Mouse (Mus musculus): ENCODE measurements around the gene Il17re. TPM values are rescaled to one million over a fixed set of nuclear protein-coding genes. Genes with fewer than 3 reads are reported as not detected.

Il17re gene
- polyA plus RNA-seq, 1 experiment from 2014 or later = 1.8 TPM

GRCm38 (mm10) chr6:113507130-113507529 lies 48.8 kb downstream of the Il17re start:
- Histone ChIP-seq H3K27me3 (ENCODE audit: control insufficient read depth, insufficient read depth, low read length) (peaks cover 2% of the 10 kb centered on the region; the same call in 1 of the 2 replicates), H3K36me3 (ENCODE audit: control insufficient read depth, insufficient read depth) (no peaks in the 10 kb centered on the region), H3K9me3 (replicated peaks; ENCODE audit: control insufficient read depth, low read length) (0 out of 2 replicates have a peak, but pooled peaks cover 6% of the 10 kb centered on the region), H3K4me3 (ENCODE audit: low read length) (no peak overlapping the region), H3K9ac (ENCODE audit: low read length) (no peak overlapping the region), H3K4me1 (ENCODE audit: control insufficient read depth, insufficient read depth, low read length) (peaks cover 6% of the 10 kb centered on the region; the same call in 1 of the 2 replicates), H3K4me2 (ENCODE audit: low read depth, low read length) (no peak overlapping the region), H3K27ac (ENCODE audit: low read length) (no peak overlapping the region)
- no peak for ATAC-seq (replicated peaks; ENCODE audit: extremely low read depth, insufficient read depth, low FRiP score)

- Histone ChIP-seq H3K27me3 (ENCODE audit: control insufficient read depth, insufficient read depth, low read length) (no peaks in the 10 kb centered on the region), H3K9me3 (replicated peaks; ENCODE audit: control insufficient read depth, low read length) (0 out of 2 replicates have a peak, but pooled peaks cover 3% of the 10 kb centered on the region), H3K36me3 (ENCODE audit: control insufficient read depth, insufficient read depth) (peaks cover 2% of the 10 kb centered on the region), H3K4me2 (ENCODE audit: low read depth, low read length) (no peak overlapping the region), H3K9ac (ENCODE audit: low read length) (no peak overlapping the region), H3K4me3 (ENCODE audit: low read length) (no peak overlapping the region), H3K27ac (ENCODE audit: low read length) (no peak overlapping the region), H3K4me1 (ENCODE audit: control insufficient read depth, insufficient read depth, low read length) (peaks cover 6% of the 10 kb centered on the region; the same call in 1 of the 2 replicates)
- 40% methylated on average over 7 of the region's 7 CpGs for WGBS
- peak; percentile 32; the same call in 1 of the 2 replicates for ATAC-seq (replicated peaks; ENCODE audit: extremely low read depth, insufficient read depth, low FRiP score)
Measured at GRCm38 (mm10) chr6:113508272-113508946, 50.1 kb downstream of the Il17re start.

GRCm38 (mm10) chr6:113508947-113509280 lies 50.6 kb downstream of the Il17re start:
- Histone ChIP-seq H3K4me3 (ENCODE audit: low read length) (no peak overlapping the region), H3K9me3 (replicated peaks; ENCODE audit: control insufficient read depth, low read length) (0 out of 2 replicates have a peak, but pooled peaks cover 3% of the 10 kb centered on the region), H3K4me2 (ENCODE audit: low read depth, low read length) (no peak overlapping the region), H3K27ac (ENCODE audit: low read length) (no peak overlapping the region), H3K9ac (ENCODE audit: low read length) (no peak overlapping the region), H3K36me3 (ENCODE audit: control insufficient read depth, insufficient read depth) (peaks cover 7% of the 10 kb centered on the region), H3K4me1 (ENCODE audit: control insufficient read depth, insufficient read depth, low read length) (peaks cover 6% of the 10 kb centered on the region; the same call in 1 of the 2 replicates), H3K27me3 (ENCODE audit: control insufficient read depth, insufficient read depth, low read length) (no peaks in the 10 kb centered on the region)
- WGBS = 68% methylated on average over 5 of the region's 5 CpGs
- ATAC-seq (replicated peaks; ENCODE audit: extremely low read depth, insufficient read depth, low FRiP score) = no peak

GRCm38 (mm10) chr6:113513944-113514343 lies 55.7 kb downstream of the Il17re start:
- Histone ChIP-seq H3K4me1 (ENCODE audit: control insufficient read depth, insufficient read depth, low read length) (no peaks in the 10 kb centered on the region), H3K9ac (ENCODE audit: low read length) (no peak overlapping the region), H3K36me3 (ENCODE audit: control insufficient read depth, insufficient read depth) (peaks cover 54% of the 10 kb centered on the region), H3K27me3 (ENCODE audit: control insufficient read depth, insufficient read depth, low read length) (no peaks in the 10 kb centered on the region), H3K4me2 (ENCODE audit: low read depth, low read length) (no peak overlapping the region), H3K9me3 (replicated peaks; ENCODE audit: control insufficient read depth, low read length) (0 out of 2 replicates have a peak, but pooled peaks cover 3% of the 10 kb centered on the region), H3K27ac (ENCODE audit: low read length) (no peak overlapping the region), H3K4me3 (ENCODE audit: low read length) (no peak overlapping the region)
- WGBS = 89% methylated on average over 6 of the region's 6 CpGs
- ATAC-seq (replicated peaks; ENCODE audit: extremely low read depth, insufficient read depth, low FRiP score) = no peak

GRCm38 (mm10) chr6:113514600-113514999 lies 56.3 kb downstream of the Il17re start:
- Histone ChIP-seq H3K27ac (ENCODE audit: low read length) (no peak overlapping the region), H3K4me1 (ENCODE audit: control insufficient read depth, insufficient read depth, low read length) (no peaks in the 10 kb centered on the region), H3K36me3 (ENCODE audit: control insufficient read depth, insufficient read depth) (peaks cover 60% of the 10 kb centered on the region), H3K9me3 (replicated peaks; ENCODE audit: control insufficient read depth, low read length) (0 out of 2 replicates have a peak, but pooled peaks cover 3% of the 10 kb centered on the region), H3K9ac (ENCODE audit: low read length) (no peak overlapping the region), H3K4me2 (ENCODE audit: low read depth, low read length) (no peak overlapping the region), H3K27me3 (ENCODE audit: control insufficient read depth, insufficient read depth, low read length) (no peaks in the 10 kb centered on the region), H3K4me3 (ENCODE audit: low read length) (no peak overlapping the region)
- 94% methylated on average over 3 of the region's 3 CpGs for WGBS
- ATAC-seq (replicated peaks; ENCODE audit: extremely low read depth, insufficient read depth, low FRiP score) = no peak

GRCm38 (mm10) chr6:113517434-113518080 lies 59.3 kb downstream of the Il17re start:
- peak; percentile 52 for ATAC-seq (replicated peaks; ENCODE audit: extremely low read depth, insufficient read depth, low FRiP score)
- H3K27ac ChIP-seq (ENCODE audit: low read length) = peak overlapping the region; percentile 5; the same call in 1 of the 2 replicates
- no peaks in the 10 kb centered on the region for H3K4me1 ChIP-seq (ENCODE audit: control insufficient read depth, insufficient read depth, low read length)
- H3K4me2 ChIP-seq (ENCODE audit: low read depth, low read length) = no peak overlapping the region
- WGBS = 82% methylated on average over 8 of the region's 8 CpGs
- no peak overlapping the region for H3K4me3 ChIP-seq (ENCODE audit: low read length)
- H3K9me3 ChIP-seq (replicated peaks; ENCODE audit: control insufficient read depth, low read length) = no peaks in the 10 kb centered on the region
- H3K36me3 ChIP-seq (ENCODE audit: control insufficient read depth, insufficient read depth) = peaks cover 84% of the 10 kb centered on the region
- no peaks in the 10 kb centered on the region for H3K27me3 ChIP-seq (ENCODE audit: control insufficient read depth, insufficient read depth, low read length)
- H3K9ac ChIP-seq (ENCODE audit: low read length) = no peak overlapping the region

Small RNA genes within 50 kb of the gene (microRNA-seq; reads per million reads assigned to microRNA genes)
- not detected for gene Gm24387

Other genes with a start within 250 kb of the Il17re start
- 23.1 and 26.1 TPM in 2 replicates for gene Mtmr14, start 220.6 kb upstream of the Il17re start, polyA plus RNA-seq (2015; fragmentation: Nextera tagmentation; extraction: Ambion mirVana)
- gene Cpne9, start 176.2 kb upstream of the Il17re start, polyA plus RNA-seq (2015; fragmentation: Nextera tagmentation; extraction: Ambion mirVana) = 0.11 TPM in 1 of 2 replicates, not detected in the other
- 11.6 and 12.3 TPM in 2 replicates for gene Brpf1, start 151.3 kb upstream of the Il17re start, polyA plus RNA-seq (2015; fragmentation: Nextera tagmentation; extraction: Ambion mirVana)
- gene Ogg1, start 131.5 kb upstream of the Il17re start, polyA plus RNA-seq (2015; fragmentation: Nextera tagmentation; extraction: Ambion mirVana) = 8.1 and 9.9 TPM in 2 replicates
- 117 and 122 TPM in 2 replicates for gene Camk1, start 114.5 kb upstream of the Il17re start, polyA plus RNA-seq (2015; fragmentation: Nextera tagmentation; extraction: Ambion mirVana)
- 40.3 and 41.1 TPM in 2 replicates for gene Tada3, start 80.6 kb upstream of the Il17re start, polyA plus RNA-seq (2015; fragmentation: Nextera tagmentation; extraction: Ambion mirVana)
- 250 and 261 TPM in 2 replicates for gene Arpc4, start 80.4 kb upstream of the Il17re start, polyA plus RNA-seq (2015; fragmentation: Nextera tagmentation; extraction: Ambion mirVana)
- 2.3 and 3.0 TPM in 2 replicates for gene Ttll3, start 69.2 kb upstream of the Il17re start, polyA plus RNA-seq (2015; fragmentation: Nextera tagmentation; extraction: Ambion mirVana)
- gene Rpusd3, start 39.1 kb upstream of the Il17re start, polyA plus RNA-seq (2015; fragmentation: Nextera tagmentation; extraction: Ambion mirVana) = 14.2 and 15.0 TPM in 2 replicates
- 0.29 TPM in 1 of 2 replicates, not detected in the other for gene Cidec, start 22.7 kb upstream of the Il17re start, polyA plus RNA-seq (2015; fragmentation: Nextera tagmentation; extraction: Ambion mirVana)
- gene Jagn1, start 15.9 kb upstream of the Il17re start, polyA plus RNA-seq (2015; fragmentation: Nextera tagmentation; extraction: Ambion mirVana) = 64.5 and 65.2 TPM in 2 replicates
- gene Il17rc, start 12.9 kb downstream of the Il17re start, polyA plus RNA-seq (2015; fragmentation: Nextera tagmentation; extraction: Ambion mirVana) = 15.5 and 16.1 TPM in 2 replicates
- gene Creld1, start 24.8 kb downstream of the Il17re start, polyA plus RNA-seq (2015; fragmentation: Nextera tagmentation; extraction: Ambion mirVana) = 44.8 and 46.8 TPM in 2 replicates
- 0.26 and 0.29 TPM in 2 replicates for gene Prrt3, start 43.4 kb downstream of the Il17re start, polyA plus RNA-seq (2015; fragmentation: Nextera tagmentation; extraction: Ambion mirVana)
- gene Emc3, start 73.2 kb downstream of the Il17re start, polyA plus RNA-seq (2015; fragmentation: Nextera tagmentation; extraction: Ambion mirVana) = 89.7 and 94.5 TPM in 2 replicates
- gene Fancd2, start 73.2 kb downstream of the Il17re start, polyA plus RNA-seq (2015; fragmentation: Nextera tagmentation; extraction: Ambion mirVana) = 8.3 and 8.4 TPM in 2 replicates
- 0.30 TPM in 1 of 2 replicates, not detected in the other for gene Fancd2os, start 142.2 kb downstream of the Il17re start, polyA plus RNA-seq (2015; fragmentation: Nextera tagmentation; extraction: Ambion mirVana)
- 164 and 178 TPM in 2 replicates for gene Brk1, start 146.3 kb downstream of the Il17re start, polyA plus RNA-seq (2015; fragmentation: Nextera tagmentation; extraction: Ambion mirVana)
- 28.8 and 29.4 TPM in 2 replicates for gene Vhl, start 165.5 kb downstream of the Il17re start, polyA plus RNA-seq (2015; fragmentation: Nextera tagmentation; extraction: Ambion mirVana)
- 5.0 and 5.5 TPM in 2 replicates for gene Irak2, start 180.0 kb downstream of the Il17re start, polyA plus RNA-seq (2015; fragmentation: Nextera tagmentation; extraction: Ambion mirVana)
- gene Tatdn2, start 238.6 kb downstream of the Il17re start, polyA plus RNA-seq (2015; fragmentation: Nextera tagmentation; extraction: Ambion mirVana) = 0.49 and 0.74 TPM in 2 replicates

Measured in heart, embryonic 16.5 days (tissue).